Mouse (Mus musculus) myocyte (in vitro differentiated cells): ENCODE measurements around the gene Eva1c. TPM values are rescaled to one million over a fixed set of nuclear protein-coding genes. Genes with fewer than 3 reads are reported as not detected.

Source experiments
- H3K27me3 ChIP-seq: one replicate; pipeline ENCODE4 v1.6.1; 2011; ENCODE audit not compliant: control insufficient read depth, insufficient read depth, insufficient read length
- H3K36me3 ChIP-seq: one replicate; pipeline ENCODE4 v1.6.1; 2011; ENCODE audit not compliant: control insufficient read depth, insufficient read depth
- H3K4me2 ChIP-seq: one replicate; pipeline ENCODE4 v1.6.1; 2011; ENCODE audit warnings: low read depth, control low read depth
- H3K4me3 ChIP-seq: one replicate; pipeline ENCODE4 v1.5.1; 2011; ENCODE audit warnings: mild to moderate bottlenecking, control low read depth, moderate library complexity
- H3K79me2 ChIP-seq: one replicate; pipeline ENCODE4 v1.6.1; 2011; ENCODE audit not compliant: control insufficient read depth, insufficient read depth
- H3ac ChIP-seq: one replicate; pipeline ENCODE4 v1.6.1; 2011; ENCODE audit not compliant: control insufficient read depth, insufficient read length
- CEBPB ChIP-seq: IDR thresholded peaks from 2 replicates; pipeline ENCODE4 v1.6.1; 2011; ENCODE audit warnings: mild to moderate bottlenecking, moderate library complexity; ENCODE audit not compliant: poor library complexity, insufficient read depth, severe bottlenecking
- E2F4 ChIP-seq: IDR thresholded peaks from one replicate; pipeline ENCODE4 v1.6.1; 2011; ENCODE audit warnings: mild to moderate bottlenecking, control low read depth, moderate library complexity; ENCODE audit not compliant: insufficient read depth
- MAX ChIP-seq: IDR thresholded peaks from one replicate; pipeline ENCODE4 v1.6.1; 2011; ENCODE audit warnings: low read depth, mild to moderate bottlenecking, control low read depth
- MYOD1 ChIP-seq, 3 experiments: IDR thresholded peaks; one replicate each; pipeline ENCODE4 v1.6.1; 2011; ENCODE audit warnings: control low read depth in 2 of 3, low read depth in 2 of 3, mild to moderate bottlenecking in 2 of 3, moderate library complexity in 1 of 3; ENCODE audit not compliant: insufficient read length in 2 of 3, control insufficient read depth in 1 of 3
- MYOG ChIP-seq, 3 experiments: IDR thresholded peaks; one replicate each; pipeline ENCODE4 v1.6.1; 2011; ENCODE audit warnings: control low read depth in 2 of 3, low read depth in 2 of 3, mild to moderate bottlenecking in 2 of 3; ENCODE audit not compliant: insufficient read length in 2 of 3, control insufficient read depth in 1 of 3, insufficient read depth in 1 of 3
- POLR2A ChIP-seq: IDR thresholded peaks from one replicate; pipeline ENCODE4 v1.6.1; 2011; ENCODE audit warnings: low read depth, mild to moderate bottlenecking, control low read depth, moderate library complexity; ENCODE audit not compliant: insufficient read length
- POLR2AphosphoS2 ChIP-seq: IDR thresholded peaks from one replicate; pipeline ENCODE4 v1.6.1; 2011; ENCODE audit warnings: low read depth, control low read depth; ENCODE audit not compliant: insufficient read length
- REST ChIP-seq: IDR thresholded peaks from one replicate; pipeline ENCODE4 v1.6.1; 2011; ENCODE audit warnings: mild to moderate bottlenecking, control low read depth, moderate library complexity; ENCODE audit not compliant: insufficient read depth, insufficient read length
- SRF ChIP-seq: IDR thresholded peaks from one replicate; pipeline ENCODE4 v1.6.1; 2011; ENCODE audit warnings: low read depth; ENCODE audit not compliant: control insufficient read depth, insufficient read length
- TCF12 ChIP-seq: IDR thresholded peaks from one replicate; pipeline ENCODE4 v1.6.1; 2011; ENCODE audit warnings: mild to moderate bottlenecking, control low read depth; ENCODE audit not compliant: poor library complexity, insufficient read depth, severe bottlenecking
- TCF3 ChIP-seq: IDR thresholded peaks from one replicate; pipeline ENCODE4 v1.6.1; 2011; ENCODE audit warnings: low read depth, control low read depth; ENCODE audit not compliant: insufficient read length
- USF1 ChIP-seq: IDR thresholded peaks from one replicate; pipeline ENCODE4 v1.6.1; 2011; ENCODE audit warnings: low read depth, mild to moderate bottlenecking, control low read depth, moderate library complexity
- polyA plus RNA-seq: library from polyadenylated mRNA; unstranded; fragments of >200 nt; fragmentation: generic; extraction: Trizol; gene quantifications from one replicate; pipeline ENCODE4 v1.2.1, GENCODE M21; 2012; ENCODE audit warnings: missing spikeins

Gene Eva1c
- polyA plus RNA-seq, 1 experiment: 4.5 TPM

DNA sequence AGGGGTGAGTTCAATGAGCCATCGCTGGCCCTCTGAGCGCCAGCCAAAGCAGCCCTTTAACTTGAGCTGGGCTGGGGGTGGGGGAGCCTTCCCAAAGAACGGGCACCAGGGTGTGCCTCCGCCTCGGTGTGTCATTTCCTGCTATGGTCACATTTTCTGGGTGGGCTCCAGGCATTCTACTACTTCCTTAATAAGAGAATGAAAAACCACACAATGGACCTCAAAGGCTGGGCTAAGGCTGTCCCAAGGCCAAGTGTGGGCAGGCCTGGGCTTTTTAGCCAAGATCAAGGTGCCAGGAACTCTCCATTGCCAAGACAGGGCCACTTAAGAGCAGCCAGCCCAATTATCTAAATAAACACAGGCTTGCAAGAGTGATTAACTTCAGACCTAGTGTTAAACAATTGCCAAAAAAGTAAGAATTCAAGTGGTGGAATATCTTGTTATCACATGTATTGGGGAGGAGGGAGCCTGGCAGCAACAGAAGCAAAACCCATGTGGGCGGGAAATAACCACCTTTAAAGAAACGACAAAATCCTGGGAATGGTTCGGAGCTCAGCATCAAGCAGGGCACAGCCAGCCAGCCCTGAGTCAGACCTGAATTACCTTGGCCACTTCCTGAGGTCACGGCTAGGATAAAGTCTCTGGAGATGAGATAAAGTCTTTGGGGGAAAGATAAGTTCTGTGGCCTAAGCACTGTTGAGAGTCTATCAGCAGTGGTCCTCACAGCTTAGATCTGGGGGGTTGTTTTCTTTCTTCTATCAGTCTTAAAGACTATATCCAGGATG is 59.5 kb downstream of the Eva1c start:
- Histone ChIP-seq H3K36me3 (no peaks in the 10 kb centered on the region), H3K4me3 (no peak overlapping the region), H3K79me2 (no peaks in the 10 kb centered on the region), H3K4me2 (peak overlapping the region; percentile 78), H3K27me3 (no peaks in the 10 kb centered on the region), H3ac (no peak overlapping the region)
- no peak for TF ChIP-seq MYOD1 (IDR thresholded peaks at IDR 0.05; ENCODE audit: control insufficient read depth in 1 of 3, insufficient read length in 2 of 3, low read depth in 2 of 3)
- TF ChIP-seq CEBPB: no peak
- no peak for TF ChIP-seq MYOG (IDR thresholded peaks at IDR 0.05; ENCODE audit: control insufficient read depth in 1 of 3, insufficient read depth in 1 of 3, insufficient read length in 2 of 3, low read depth in 2 of 3)
- TF ChIP-seq POLR2AphosphoS2: no peak
- no peak for TF ChIP-seq POLR2A
- TF ChIP-seq TCF12: no peak

- Histone ChIP-seq H3ac (no peak overlapping the region), H3K4me2 (no peak overlapping the region), H3K27me3 (no peaks in the 10 kb centered on the region), H3K4me3 (no peak overlapping the region), H3K36me3 (no peaks in the 10 kb centered on the region), H3K79me2 (no peaks in the 10 kb centered on the region)
- TF ChIP-seq TCF12 (no peak), MAX (no peak), TCF3 (no peak), MYOD1 (IDR thresholded peaks at IDR 0.05; ENCODE audit: control insufficient read depth in 1 of 3, insufficient read length in 2 of 3, low read depth in 2 of 3) (no peak), REST (no peak), E2F4 (no peak), MYOG (IDR thresholded peaks at IDR 0.05; ENCODE audit: control insufficient read depth in 1 of 3, insufficient read depth in 1 of 3, insufficient read length in 2 of 3, low read depth in 2 of 3) (no peak), POLR2AphosphoS2 (no peak), USF1 (no peak), CEBPB (no peak), POLR2A (no peak), SRF (no peak)
Measured at GRCm38 (mm10) chr16:90890683-90891082, 64.2 kb downstream of the Eva1c start.

GRCm38 (mm10) chr16:90891601-90892000 is 65.1 kb downstream of the Eva1c start:
- H3K4me2 ChIP-seq: no peak overlapping the region
- no peak overlapping the region for H3K4me3 ChIP-seq
- no peaks in the 10 kb centered on the region for H3K27me3 ChIP-seq
- H3K36me3 ChIP-seq: no peaks in the 10 kb centered on the region
- TF ChIP-seq POLR2A (no peak), MYOG (IDR thresholded peaks at IDR 0.05; ENCODE audit: control insufficient read depth in 1 of 3, insufficient read depth in 1 of 3, insufficient read length in 2 of 3, low read depth in 2 of 3) (peak in 2 of 3 experiments; percentile 32 to 33), SRF (no peak), MAX (no peak), MYOD1 (IDR thresholded peaks at IDR 0.05; ENCODE audit: control insufficient read depth in 1 of 3, insufficient read length in 2 of 3, low read depth in 2 of 3) (peak in 1 of 3 experiments; percentile 37), REST (no peak), CEBPB (no peak)
- no peaks in the 10 kb centered on the region for H3K79me2 ChIP-seq
- no peak overlapping the region for H3ac ChIP-seq

GRCm38 (mm10) chr16:90892081-90892480 is 65.6 kb downstream of the Eva1c start:
- TF ChIP-seq TCF12: no peak
- TF ChIP-seq SRF: no peak
- TF ChIP-seq E2F4: no peak
- TF ChIP-seq POLR2A: no peak
- TF ChIP-seq REST: no peak
- no peak for TF ChIP-seq TCF3
- no peak for TF ChIP-seq MYOG (IDR thresholded peaks at IDR 0.05; ENCODE audit: control insufficient read depth in 1 of 3, insufficient read depth in 1 of 3, insufficient read length in 2 of 3, low read depth in 2 of 3)
- TF ChIP-seq CEBPB: no peak
- TF ChIP-seq MYOD1 (IDR thresholded peaks at IDR 0.05; ENCODE audit: control insufficient read depth in 1 of 3, insufficient read length in 2 of 3, low read depth in 2 of 3): no peak
- no peak for TF ChIP-seq POLR2AphosphoS2
- TF ChIP-seq USF1: no peak
- no peak for TF ChIP-seq MAX
- H3K4me2 ChIP-seq: no peak overlapping the region
- H3K27me3 ChIP-seq: no peaks in the 10 kb centered on the region
- H3K4me3 ChIP-seq: no peak overlapping the region
- H3K36me3 ChIP-seq: no peaks in the 10 kb centered on the region
- no peak overlapping the region for H3ac ChIP-seq
- H3K79me2 ChIP-seq: no peaks in the 10 kb centered on the region

GRCm38 (mm10) chr16:90893019-90893418 is 66.5 kb downstream of the Eva1c start:
- Histone ChIP-seq H3K36me3 (no peaks in the 10 kb centered on the region), H3K4me2 (peak overlapping the region; percentile 38), H3K27me3 (no peaks in the 10 kb centered on the region), H3K79me2 (no peaks in the 10 kb centered on the region), H3K4me3 (no peak overlapping the region), H3ac (no peak overlapping the region)
- TF ChIP-seq POLR2A (no peak), MAX (no peak), TCF3 (no peak), USF1 (no peak), TCF12 (no peak), SRF (no peak), POLR2AphosphoS2 (no peak), REST (no peak), MYOG (IDR thresholded peaks at IDR 0.05; ENCODE audit: control insufficient read depth in 1 of 3, insufficient read depth in 1 of 3, insufficient read length in 2 of 3, low read depth in 2 of 3) (no peak), MYOD1 (IDR thresholded peaks at IDR 0.05; ENCODE audit: control insufficient read depth in 1 of 3, insufficient read length in 2 of 3, low read depth in 2 of 3) (no peak), E2F4 (no peak), CEBPB (no peak)
